Mouse (Mus musculus): ENCODE results near the gene Slit1. TPM values are rescaled to one million over a fixed set of nuclear protein-coding genes. Genes with fewer than 3 reads are reported as not detected.

The Slit1 gene
- polyA plus RNA-seq, 1 experiment from 2014 or later = 1.0 TPM

DNA sequence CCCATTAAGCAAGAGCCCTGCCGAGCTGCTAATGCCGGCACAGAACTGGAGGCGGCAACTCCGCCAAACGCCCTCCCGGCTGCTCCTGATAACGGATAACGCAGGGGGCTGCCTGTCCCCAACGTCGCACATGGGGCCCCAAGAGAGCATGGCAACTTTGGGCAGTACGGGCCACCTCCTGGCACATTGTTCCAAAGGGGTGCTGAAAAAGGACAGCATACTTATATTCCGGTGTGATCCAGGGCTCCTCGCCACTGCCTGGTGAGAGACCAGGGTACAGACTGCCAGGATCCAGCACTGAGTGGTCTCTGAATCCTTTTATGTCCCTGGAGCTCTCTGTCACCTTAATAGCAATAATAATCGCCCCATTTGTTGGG, 5.0 kb downstream of the Slit1 start:
- 17% methylated on average over 14 of the region's 14 CpGs for WGBS
- H3K4me1 ChIP-seq (replicated peaks; ENCODE audit: control insufficient read depth, insufficient read depth, low read length) = peaks cover 6% of the 10 kb centered on the region
- DNase-seq (ENCODE audit: low spot score) (no peak), ATAC-seq (replicated peaks; ENCODE audit: low FRiP score, low TSS enrichment, low read depth) (no peak)
- no peak overlapping the region for H3K4me3 ChIP-seq (ENCODE audit: low read depth, low read length)
- H3K4me2 ChIP-seq (ENCODE audit: low read length) = no peak overlapping the region
- H3K9me3 ChIP-seq (ENCODE audit: control insufficient read depth, low read length) = no peaks in the 10 kb centered on the region
- H3K36me3 ChIP-seq (ENCODE audit: control insufficient read depth, insufficient read depth, low read length) = no peaks in the 10 kb centered on the region
- H3K27me3 ChIP-seq (replicated peaks; ENCODE audit: control insufficient read depth, insufficient read depth, low read length) = peaks cover 62% of the 10 kb centered on the region
- H3K9ac ChIP-seq (ENCODE audit: low read length) = no peak overlapping the region
- no peak overlapping the region for H3K27ac ChIP-seq (ENCODE audit: low read depth)

DNA sequence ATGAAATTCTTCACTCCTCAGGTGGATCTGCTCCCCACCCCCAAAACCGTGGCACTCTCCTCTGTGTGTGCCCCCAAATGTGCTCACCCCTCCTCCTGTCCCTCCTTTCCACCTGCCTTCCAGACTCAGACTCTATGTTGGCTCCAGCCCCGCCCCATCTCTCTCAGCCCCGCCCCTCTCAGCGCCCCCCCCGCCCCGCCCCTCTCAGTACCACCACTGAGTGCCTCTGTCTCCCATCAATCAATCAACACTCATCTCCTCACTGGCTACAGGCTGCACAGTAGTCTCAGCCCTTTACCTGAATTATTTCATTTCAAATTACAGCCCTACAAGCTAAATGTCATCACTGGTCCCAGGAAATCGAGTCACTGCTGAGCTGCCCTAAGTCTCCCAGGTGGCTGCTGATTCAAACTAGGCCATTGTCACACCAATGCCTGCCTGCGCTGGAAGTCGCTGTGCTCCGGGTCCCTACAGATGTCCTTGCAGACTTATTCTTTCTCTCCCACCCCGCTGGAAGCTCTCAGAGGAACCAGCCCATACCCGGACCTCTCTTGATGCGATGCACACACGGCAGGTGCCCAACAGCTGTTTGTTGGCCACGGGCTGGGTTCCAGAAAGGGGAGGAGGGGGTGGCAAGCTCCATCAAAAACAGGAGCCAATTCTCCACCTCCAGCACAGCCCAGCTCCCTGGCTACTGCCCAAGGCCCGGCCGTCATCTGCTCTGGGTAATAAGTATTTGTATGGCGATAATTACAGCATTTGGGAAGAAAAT, 5.6 kb downstream of the Slit1 start:
- H3K4me2 ChIP-seq (ENCODE audit: low read length) = no peak overlapping the region
- no peaks in the 10 kb centered on the region for H3K9me3 ChIP-seq (ENCODE audit: control insufficient read depth, low read length)
- H3K4me1 ChIP-seq (replicated peaks; ENCODE audit: control insufficient read depth, insufficient read depth, low read length) = peaks cover under 1% of the 10 kb centered on the region; the same call in 1 of the 2 replicates
- H3K27me3 ChIP-seq (replicated peaks; ENCODE audit: control insufficient read depth, insufficient read depth, low read length) = peaks cover 56% of the 10 kb centered on the region
- no peak overlapping the region for H3K4me3 ChIP-seq (ENCODE audit: low read depth, low read length)
- ATAC-seq (replicated peaks; ENCODE audit: low FRiP score, low TSS enrichment, low read depth) (0 out of 2 replicates have a peak, but pooled peaks have one; percentile 12), DNase-seq (ENCODE audit: low spot score) (no peak)
- WGBS = 6% methylated on average over 18 of the region's 18 CpGs
- no peak overlapping the region for H3K9ac ChIP-seq (ENCODE audit: low read length)
- H3K36me3 ChIP-seq (ENCODE audit: control insufficient read depth, insufficient read depth, low read length) = no peaks in the 10 kb centered on the region
- no peak overlapping the region for H3K27ac ChIP-seq (ENCODE audit: low read depth)

DNA sequence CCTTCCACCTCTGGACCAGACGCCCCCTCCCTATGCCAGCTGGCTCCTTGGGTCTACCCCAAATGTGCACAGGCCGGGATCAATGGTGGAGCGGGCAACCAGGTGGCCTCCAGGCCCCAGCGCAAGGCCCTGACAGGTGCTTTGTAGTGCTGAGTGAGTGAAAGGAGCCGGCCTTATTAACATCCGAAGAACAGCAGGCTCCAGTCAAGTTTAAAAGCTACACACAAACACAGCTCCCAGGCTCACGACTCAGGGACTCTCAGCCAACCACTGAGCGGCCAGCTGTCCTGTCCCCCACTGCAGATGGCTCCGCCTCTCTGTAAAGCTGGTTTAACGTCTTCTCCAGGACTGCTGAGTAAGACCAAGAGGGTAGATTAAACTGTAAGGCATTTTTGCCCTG, 8.8 kb downstream of the Slit1 start:
- Histone ChIP-seq H3K27ac (ENCODE audit: low read depth) (no peak overlapping the region), H3K9me3 (ENCODE audit: control insufficient read depth, low read length) (no peaks in the 10 kb centered on the region; the same call in 1 of the 2 replicates), H3K4me2 (ENCODE audit: low read length) (no peak overlapping the region), H3K4me3 (ENCODE audit: low read depth, low read length) (no peak overlapping the region), H3K36me3 (ENCODE audit: control insufficient read depth, insufficient read depth, low read length) (no peaks in the 10 kb centered on the region), H3K27me3 (replicated peaks; ENCODE audit: control insufficient read depth, insufficient read depth, low read length) (peaks cover 29% of the 10 kb centered on the region), H3K9ac (ENCODE audit: low read length) (no peak overlapping the region), H3K4me1 (replicated peaks; ENCODE audit: control insufficient read depth, insufficient read depth, low read length) (no peaks in the 10 kb centered on the region)
- DNase-seq (ENCODE audit: low spot score) = no peak
- WGBS = 14% methylated on average over 10 of the region's 10 CpGs
- 0 out of 2 replicates have a peak, but pooled peaks have one; percentile 32 for ATAC-seq (replicated peaks; ENCODE audit: low FRiP score, low TSS enrichment, low read depth)

DNA sequence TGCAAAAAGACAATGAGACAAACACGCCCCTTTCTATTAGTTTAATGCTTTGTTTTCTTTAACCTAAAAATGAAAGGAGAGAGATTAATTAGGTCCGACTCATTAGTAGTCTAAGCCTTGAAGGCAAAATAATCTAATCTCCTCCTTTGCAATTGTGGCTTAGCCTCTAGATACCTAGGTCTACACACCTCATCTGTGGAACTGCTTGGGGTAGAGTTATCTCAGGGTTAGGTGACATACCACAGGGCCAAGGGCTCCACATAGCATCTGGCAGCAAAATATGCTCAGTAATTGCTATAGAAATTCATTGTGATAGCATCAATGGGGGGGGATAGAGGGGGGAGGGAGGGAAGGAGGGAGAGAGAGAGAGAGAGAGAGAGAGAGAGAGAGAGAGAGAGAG, 18.0 kb downstream of the Slit1 start:
- Histone ChIP-seq H3K4me2 (ENCODE audit: low read length) (no peak overlapping the region), H3K4me3 (ENCODE audit: low read depth, low read length) (no peak overlapping the region), H3K36me3 (ENCODE audit: control insufficient read depth, insufficient read depth, low read length) (no peaks in the 10 kb centered on the region), H3K9me3 (ENCODE audit: control insufficient read depth, low read length) (no peaks in the 10 kb centered on the region), H3K4me1 (replicated peaks; ENCODE audit: control insufficient read depth, insufficient read depth, low read length) (peaks cover 7% of the 10 kb centered on the region), H3K9ac (ENCODE audit: low read length) (no peak overlapping the region), H3K27me3 (replicated peaks; ENCODE audit: control insufficient read depth, insufficient read depth, low read length) (no peaks in the 10 kb centered on the region), H3K27ac (ENCODE audit: low read depth) (no peak overlapping the region)
- DNase-seq (ENCODE audit: low spot score) (no peak), ATAC-seq (replicated peaks; ENCODE audit: low FRiP score, low TSS enrichment, low read depth) (no peak)
- WGBS = 62% methylated on average over 2 of the region's 2 CpGs

DNA sequence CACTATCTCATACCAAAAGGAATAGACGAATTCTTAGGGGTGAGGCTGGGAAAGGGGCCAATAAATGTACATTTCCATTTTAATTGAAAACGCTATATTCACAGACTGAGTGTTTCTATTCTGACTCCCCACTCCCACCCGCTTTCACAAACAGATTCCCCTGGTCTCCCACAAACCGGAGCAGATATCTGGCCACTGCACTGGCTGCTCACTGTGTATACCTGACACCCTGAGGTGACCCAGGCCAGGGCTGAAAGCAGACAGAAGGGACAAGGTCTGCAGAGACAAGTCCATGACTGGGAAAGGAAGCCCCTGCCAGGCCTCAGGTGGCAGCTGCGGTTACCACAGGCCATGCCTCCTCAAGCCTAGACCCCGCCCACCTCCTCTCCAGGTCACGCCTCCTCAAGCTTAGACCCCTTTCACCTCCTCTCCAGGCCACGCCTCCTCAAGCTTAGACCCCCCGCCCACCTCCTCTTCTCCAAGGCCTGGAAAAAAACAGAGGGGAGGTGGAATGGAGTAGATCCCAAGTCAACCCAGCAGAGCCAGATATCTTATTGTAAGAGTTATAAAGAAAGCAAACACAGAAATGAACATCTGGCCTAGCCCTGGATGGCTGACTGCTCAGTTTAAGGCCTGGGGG, 18.5 kb downstream of the Slit1 start:
- WGBS = 35% methylated on average over 9 of the region's 9 CpGs

DNA sequence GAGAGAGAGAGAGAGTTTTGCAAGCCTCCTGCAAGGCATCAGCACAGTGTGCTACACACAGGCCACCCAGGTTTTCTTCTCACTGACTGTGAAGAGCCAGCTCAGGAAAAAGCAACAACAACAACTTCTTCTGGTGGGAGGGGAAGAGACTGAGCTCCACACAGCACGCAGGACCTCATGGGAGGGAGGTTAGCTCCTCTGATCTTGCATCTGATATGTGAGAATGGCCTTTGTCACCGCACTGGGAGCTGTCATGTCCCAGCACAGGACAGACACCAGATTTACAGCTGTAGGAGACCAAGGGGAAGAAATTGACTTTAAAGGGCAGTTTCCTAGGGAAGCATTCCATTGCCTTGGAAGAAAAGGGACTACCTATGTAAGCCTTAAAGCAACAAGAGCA, 20.1 kb downstream of the Slit1 start:
- Histone ChIP-seq H3K4me1 (replicated peaks; ENCODE audit: control insufficient read depth, insufficient read depth, low read length) (peaks cover 7% of the 10 kb centered on the region), H3K9ac (ENCODE audit: low read length) (no peak overlapping the region), H3K4me2 (ENCODE audit: low read length) (no peak overlapping the region), H3K4me3 (ENCODE audit: low read depth, low read length) (no peak overlapping the region), H3K27me3 (replicated peaks; ENCODE audit: control insufficient read depth, insufficient read depth, low read length) (no peaks in the 10 kb centered on the region), H3K9me3 (ENCODE audit: control insufficient read depth, low read length) (no peaks in the 10 kb centered on the region), H3K36me3 (ENCODE audit: control insufficient read depth, insufficient read depth, low read length) (no peaks in the 10 kb centered on the region), H3K27ac (ENCODE audit: low read depth) (no peak overlapping the region)
- DNase-seq (ENCODE audit: low spot score) (no peak), ATAC-seq (replicated peaks; ENCODE audit: low FRiP score, low TSS enrichment, low read depth) (no peak)
- WGBS = 9% methylated on average over 2 of the region's 2 CpGs

More for the DNA sequence above, 18.5 kb downstream of the Slit1 start:
- peak; percentile 66 for DNase-seq (ENCODE audit: low spot score)
- no peaks in the 10 kb centered on the region for H3K9me3 ChIP-seq (ENCODE audit: control insufficient read depth, low read length)
- peaks cover 7% of the 10 kb centered on the region for H3K4me1 ChIP-seq (replicated peaks; ENCODE audit: control insufficient read depth, insufficient read depth, low read length)
- no peak overlapping the region for H3K4me2 ChIP-seq (ENCODE audit: low read length)
- no peak overlapping the region for H3K27ac ChIP-seq (ENCODE audit: low read depth)
- no peak overlapping the region for H3K9ac ChIP-seq (ENCODE audit: low read length)
- H3K4me3 ChIP-seq (ENCODE audit: low read depth, low read length) = no peak overlapping the region
- peak; percentile 70 for ATAC-seq (replicated peaks; ENCODE audit: low FRiP score, low TSS enrichment, low read depth)
- H3K27me3 ChIP-seq (replicated peaks; ENCODE audit: control insufficient read depth, insufficient read depth, low read length) = no peaks in the 10 kb centered on the region
- no peaks in the 10 kb centered on the region for H3K36me3 ChIP-seq (ENCODE audit: control insufficient read depth, insufficient read depth, low read length)

DNA sequence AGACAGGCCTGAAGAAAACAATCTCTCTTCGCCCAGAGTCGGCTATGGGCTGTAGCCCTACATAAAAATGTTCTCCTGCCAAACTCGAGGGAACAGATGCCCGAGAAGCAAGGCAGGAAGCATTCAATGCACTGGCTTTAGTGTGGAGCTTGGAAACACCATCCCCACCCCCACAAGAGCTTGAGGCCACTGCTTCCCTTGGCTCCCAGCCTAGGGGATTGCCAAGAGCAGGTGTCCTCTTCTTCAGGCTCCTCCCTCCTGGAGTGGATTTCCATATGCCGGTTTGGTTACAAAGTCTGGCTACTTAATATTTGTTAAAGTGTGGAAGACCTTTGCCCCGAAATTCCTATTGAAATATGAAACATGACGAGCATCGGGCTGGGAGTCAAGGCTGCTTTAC, 24.0 kb downstream of the Slit1 start:
- Histone ChIP-seq H3K4me3 (ENCODE audit: low read depth, low read length) (no peak overlapping the region), H3K9ac (ENCODE audit: low read length) (no peak overlapping the region), H3K27ac (ENCODE audit: low read depth) (no peak overlapping the region), H3K36me3 (ENCODE audit: control insufficient read depth, insufficient read depth, low read length) (no peaks in the 10 kb centered on the region), H3K4me2 (ENCODE audit: low read length) (no peak overlapping the region), H3K27me3 (replicated peaks; ENCODE audit: control insufficient read depth, insufficient read depth, low read length) (no peaks in the 10 kb centered on the region), H3K4me1 (replicated peaks; ENCODE audit: control insufficient read depth, insufficient read depth, low read length) (0 out of 2 replicates have a peak, but pooled peaks cover 8% of the 10 kb centered on the region), H3K9me3 (ENCODE audit: control insufficient read depth, low read length) (no peaks in the 10 kb centered on the region)
- WGBS = 74% methylated on average over 8 of the region's 8 CpGs
- no peak for ATAC-seq (replicated peaks; ENCODE audit: low FRiP score, low TSS enrichment, low read depth)
- DNase-seq (ENCODE audit: low spot score) = no peak

DNA sequence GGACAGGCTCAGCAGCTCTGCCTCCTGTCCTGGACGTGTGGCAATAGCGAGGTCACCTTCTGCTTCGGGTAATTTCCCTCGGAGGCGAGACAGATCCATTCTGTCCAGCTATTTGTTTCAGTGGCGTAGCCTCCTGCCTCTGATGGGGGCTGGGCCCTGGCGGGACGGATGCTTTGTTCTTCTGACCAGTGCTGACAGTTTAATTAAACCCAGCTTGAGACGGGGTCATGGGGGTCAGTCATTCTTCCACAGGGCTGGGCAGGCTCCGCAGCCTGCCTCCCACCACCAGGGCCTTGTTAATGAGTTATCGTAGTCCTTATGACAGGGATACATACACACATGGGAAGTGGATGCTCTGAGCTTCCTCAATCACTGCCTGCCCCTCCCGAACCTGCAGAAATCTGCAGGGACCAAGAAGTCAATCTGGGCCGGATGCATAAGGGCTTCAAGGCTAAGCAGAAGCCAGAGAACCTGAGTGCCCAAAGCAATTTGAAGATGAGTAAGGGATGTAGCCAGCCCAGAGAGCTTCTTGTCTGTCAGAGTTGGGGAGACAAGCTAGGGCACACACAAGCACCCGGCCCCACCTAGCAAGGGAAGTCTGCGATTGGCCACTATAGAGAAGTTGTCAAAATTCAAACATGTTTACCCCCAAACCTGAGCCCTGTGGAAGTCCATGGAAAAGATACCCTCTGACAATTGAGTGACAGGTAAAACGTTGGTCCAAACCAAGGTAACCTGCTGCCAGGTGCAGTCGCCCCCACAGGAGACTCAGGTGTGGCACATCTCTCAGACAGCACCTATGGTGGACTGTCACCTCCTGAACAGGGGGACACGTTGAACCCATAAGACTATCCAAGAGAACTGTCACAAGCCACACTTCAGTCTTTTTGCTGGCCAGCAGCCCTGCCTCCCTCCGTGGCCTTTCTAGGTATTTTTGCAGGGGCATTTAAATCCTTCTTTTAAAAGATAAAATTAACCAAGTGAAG, 26.9 kb downstream of the Slit1 start:
- Histone ChIP-seq H3K4me3 (ENCODE audit: low read depth, low read length) (no peak overlapping the region), H3K4me2 (ENCODE audit: low read length) (no peak overlapping the region), H3K27me3 (replicated peaks; ENCODE audit: control insufficient read depth, insufficient read depth, low read length) (no peaks in the 10 kb centered on the region), H3K27ac (ENCODE audit: low read depth) (no peak overlapping the region), H3K9ac (ENCODE audit: low read length) (no peak overlapping the region), H3K36me3 (ENCODE audit: control insufficient read depth, insufficient read depth, low read length) (no peaks in the 10 kb centered on the region), H3K4me1 (replicated peaks; ENCODE audit: control insufficient read depth, insufficient read depth, low read length) (0 out of 2 replicates have a peak, but pooled peaks cover 8% of the 10 kb centered on the region), H3K9me3 (ENCODE audit: control insufficient read depth, low read length) (no peaks in the 10 kb centered on the region)
- no peak for ATAC-seq (replicated peaks; ENCODE audit: low FRiP score, low TSS enrichment, low read depth)
- 28% methylated on average over 19 of the region's 19 CpGs for WGBS
- DNase-seq (ENCODE audit: low spot score) = no peak
